Mouse (Mus musculus) lung, embryonic 16.5 days (tissue): ENCODE results near the gene Smarca2. TPM values are rescaled to one million over a fixed set of nuclear protein-coding genes. Genes with fewer than 3 reads are reported as not detected.
A peak's percentile ranks its signal among the peaks of the same experiment; 100 is the strongest.

Experiments
- ATAC-seq: fragments of 200-750 bp; cut with Nextera tagmentation; 2 replicates; pipeline ENCODE4 v1.8.0; 2017; ENCODE audit warnings: low read depth, mild to moderate bottlenecking, moderate library complexity
- H3K27ac ChIP-seq: fragments of 300-500 bp; sonication (generic); 2 replicates; pipeline ENCODE4 v1.5.1; 2014; ENCODE audit warnings: mild to moderate bottlenecking, control low read depth, low read length
- H3K27me3 ChIP-seq: fragments of 300-500 bp; sonication (generic); 2 replicates; pipeline ENCODE4 v1.6.1; 2014; ENCODE audit warnings: low read depth, low read length, mixed read lengths; ENCODE audit not compliant: control insufficient read depth, insufficient read depth
- H3K36me3 ChIP-seq: fragments of 300-500 bp; sonication (generic); 2 replicates; pipeline ENCODE4 v1.6.1; 2014; ENCODE audit warnings: low read length; ENCODE audit not compliant: control insufficient read depth, insufficient read depth
- H3K4me1 ChIP-seq: fragments of 300-500 bp; sonication (generic); replicated peaks from 2 replicates; pipeline ENCODE4 v1.6.1; 2014; ENCODE audit warnings: low read length, mixed read lengths; ENCODE audit not compliant: control insufficient read depth, insufficient read depth
- H3K4me2 ChIP-seq: fragments of 300-500 bp; sonication (generic); 2 replicates; pipeline ENCODE4 v1.6.1; 2014; ENCODE audit warnings: low read depth, low read length, control low read depth
- H3K4me3 ChIP-seq: fragments of 300-500 bp; sonication (generic); 2 replicates; pipeline ENCODE4 v1.5.1; 2014; ENCODE audit warnings: mild to moderate bottlenecking, low read length, control low read depth
- H3K9ac ChIP-seq: fragments of 300-500 bp; sonication (generic); 2 replicates; pipeline ENCODE4 v1.6.1; 2014; ENCODE audit warnings: low read length, control low read depth
- H3K9me3 ChIP-seq: fragments of 300-500 bp; sonication (generic); 2 replicates; pipeline ENCODE4 v1.6.1; 2016; ENCODE audit warnings: low read length; ENCODE audit not compliant: control insufficient read depth
- WGBS: fragments of 180-500 bp; shearing (Covaris S2); extraction: QIAGEN DNeasy Blood & Tissue Kit; methylation state at CpG from one replicate; pipeline ENCODE4 v1.1.7; 2014; 5-methylcytosine and 5-hydroxymethylcytosine counted together
- polyA plus RNA-seq: library from polyadenylated mRNA; unstranded; fragments of >200 nt; fragmentation: Nextera tagmentation; extraction: Ambion mirVana; gene quantifications from 2 replicates; pipeline ENCODE4 v1.2.1, GENCODE M21; 2015

Smarca2 gene
- polyA plus RNA-seq, 1 experiment from 2014 or later, result 48.1 TPM

- Histone ChIP-seq H3K36me3 (no peaks in the 10 kb centered on the region), H3K4me2 (no peak overlapping the region), H3K27ac (peak overlapping the region; percentile 100), H3K4me1 (peaks cover 23% of the 10 kb centered on the region), H3K9me3 (no peaks in the 10 kb centered on the region), H3K4me3 (no peak overlapping the region), H3K9ac (no peak overlapping the region), H3K27me3 (no peaks in the 10 kb centered on the region)
- no peak for ATAC-seq
- 80% methylated on average over 10 of the region's 10 CpGs for WGBS
Measured at GRCm38 (mm10) chr19:26746290-26746689, 141.4 kb downstream of the Smarca2 start.

DNA sequence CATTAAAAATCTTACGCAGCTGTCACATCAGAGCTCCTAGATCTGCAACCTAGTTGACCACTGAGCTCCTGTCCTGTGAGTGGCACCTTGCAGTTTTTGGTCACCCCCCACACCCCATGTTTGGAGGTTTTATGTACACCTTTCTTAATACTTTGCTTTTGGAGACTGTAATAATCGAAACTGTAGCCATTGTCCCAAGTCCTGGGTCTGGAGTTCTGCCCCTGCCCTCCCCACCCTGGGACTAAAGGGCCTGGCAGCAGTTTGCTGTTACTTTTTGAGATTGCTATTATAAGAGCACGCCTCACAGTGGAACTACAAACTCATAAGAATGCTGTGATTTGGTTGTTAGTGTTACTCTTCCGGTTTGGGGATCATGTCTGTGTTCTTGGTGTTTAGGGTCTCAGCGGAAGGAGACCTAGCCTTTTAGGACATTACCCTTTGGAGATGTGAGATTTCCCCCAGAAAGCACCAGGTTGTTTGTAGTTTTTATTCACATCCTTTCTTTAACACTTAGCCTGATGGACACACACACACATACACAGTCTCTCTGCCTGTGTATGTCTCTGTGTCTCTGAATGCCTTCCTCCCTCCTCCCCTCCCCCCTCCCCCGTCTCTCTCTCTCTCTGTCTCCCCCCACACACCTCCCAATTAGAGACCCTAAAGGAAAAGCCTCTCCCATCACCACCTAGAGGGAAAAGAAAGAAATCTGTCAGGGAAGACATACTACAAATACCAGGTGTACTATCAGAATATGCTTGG, 142.0 kb downstream of the Smarca2 start:
- peak overlapping the region; percentile 76 for H3K9ac ChIP-seq
- peaks cover 2% of the 10 kb centered on the region; the same call in 1 of the 2 replicates for H3K36me3 ChIP-seq
- peak overlapping the region; percentile 63 for H3K4me3 ChIP-seq
- no peaks in the 10 kb centered on the region for H3K9me3 ChIP-seq
- H3K4me2 ChIP-seq, result peak overlapping the region; percentile 86
- H3K4me1 ChIP-seq, result peaks cover 23% of the 10 kb centered on the region
- WGBS, result 44% methylated on average over 6 of the region's 6 CpGs
- H3K27me3 ChIP-seq, result no peaks in the 10 kb centered on the region
- peak overlapping the region; percentile 100 for H3K27ac ChIP-seq
- ATAC-seq, result no peak

DNA sequence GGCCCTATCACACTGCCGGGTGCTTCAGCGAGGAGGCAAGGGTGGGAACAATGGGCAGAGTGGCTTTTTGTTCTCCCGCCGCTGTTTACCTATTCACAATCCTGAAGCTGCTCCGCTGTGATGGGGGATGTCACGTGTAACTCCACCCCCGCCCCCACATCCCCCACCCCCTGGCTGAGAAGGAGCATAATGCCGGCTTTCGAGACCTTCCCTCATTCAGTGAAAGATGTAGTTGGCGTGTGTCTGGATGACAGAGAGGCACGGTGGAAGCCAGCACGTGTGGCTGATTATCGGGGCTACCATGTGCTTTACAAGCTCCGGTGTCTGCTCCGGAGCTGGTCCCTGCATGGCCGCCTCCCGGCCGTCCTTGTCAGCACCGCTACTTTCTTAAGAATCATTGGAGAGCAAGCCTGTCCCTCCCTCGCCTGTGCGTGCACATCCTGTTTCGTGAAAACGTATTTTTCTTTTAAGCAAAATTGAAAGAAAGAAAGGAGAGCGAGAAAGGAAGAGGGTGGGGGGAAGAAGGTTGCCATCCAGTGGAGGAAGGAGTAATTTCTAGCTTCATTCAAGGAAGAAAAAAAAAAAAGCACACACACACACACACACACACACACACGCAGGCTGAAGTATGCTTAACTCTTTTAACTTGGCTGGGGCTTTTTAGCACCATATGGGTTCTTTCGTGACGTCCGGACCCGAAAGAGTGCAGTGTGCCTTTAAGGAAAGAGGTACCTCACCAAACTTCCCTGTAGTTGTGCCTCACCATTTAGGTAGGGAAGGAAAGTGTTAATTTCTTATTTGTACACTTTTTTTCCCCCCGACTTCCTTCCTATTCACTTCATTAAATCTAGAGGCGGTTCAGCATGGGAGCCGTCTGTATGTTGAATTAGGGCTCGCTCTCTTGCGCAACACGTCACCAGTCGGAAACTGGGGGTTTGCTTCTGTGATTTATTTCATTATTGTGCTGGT, 143.0 kb downstream of the Smarca2 start:
- H3K4me1 ChIP-seq, result peaks cover 23% of the 10 kb centered on the region
- H3K4me3 ChIP-seq, result peak overlapping the region; percentile 63
- peak overlapping the region; percentile 76 for H3K9ac ChIP-seq
- no peaks in the 10 kb centered on the region for H3K27me3 ChIP-seq
- peak overlapping the region; percentile 86 for H3K4me2 ChIP-seq
- peak overlapping the region; percentile 100 for H3K27ac ChIP-seq
- peaks cover 4% of the 10 kb centered on the region; the same call in 1 of the 2 replicates for H3K36me3 ChIP-seq
- ATAC-seq, result peak; percentile 86
- H3K9me3 ChIP-seq, result no peaks in the 10 kb centered on the region
- WGBS, result under 1% methylated on average over 36 of the region's 36 CpGs

GRCm38 (mm10) chr19:26748676-26749075, 143.8 kb downstream of the Smarca2 start:
- peak overlapping the region; percentile 71 for H3K9ac ChIP-seq
- H3K4me3 ChIP-seq, result peak overlapping the region; percentile 63
- H3K27ac ChIP-seq, result peak overlapping the region; percentile 100
- H3K9me3 ChIP-seq, result no peaks in the 10 kb centered on the region
- H3K4me1 ChIP-seq, result peaks cover 28% of the 10 kb centered on the region
- no peak for ATAC-seq
- 0% methylated on average over 6 of the region's 6 CpGs for WGBS
- no peaks in the 10 kb centered on the region for H3K27me3 ChIP-seq
- H3K4me2 ChIP-seq, result peak overlapping the region; percentile 86
- H3K36me3 ChIP-seq, result peaks cover 4% of the 10 kb centered on the region; the same call in 1 of the 2 replicates

DNA sequence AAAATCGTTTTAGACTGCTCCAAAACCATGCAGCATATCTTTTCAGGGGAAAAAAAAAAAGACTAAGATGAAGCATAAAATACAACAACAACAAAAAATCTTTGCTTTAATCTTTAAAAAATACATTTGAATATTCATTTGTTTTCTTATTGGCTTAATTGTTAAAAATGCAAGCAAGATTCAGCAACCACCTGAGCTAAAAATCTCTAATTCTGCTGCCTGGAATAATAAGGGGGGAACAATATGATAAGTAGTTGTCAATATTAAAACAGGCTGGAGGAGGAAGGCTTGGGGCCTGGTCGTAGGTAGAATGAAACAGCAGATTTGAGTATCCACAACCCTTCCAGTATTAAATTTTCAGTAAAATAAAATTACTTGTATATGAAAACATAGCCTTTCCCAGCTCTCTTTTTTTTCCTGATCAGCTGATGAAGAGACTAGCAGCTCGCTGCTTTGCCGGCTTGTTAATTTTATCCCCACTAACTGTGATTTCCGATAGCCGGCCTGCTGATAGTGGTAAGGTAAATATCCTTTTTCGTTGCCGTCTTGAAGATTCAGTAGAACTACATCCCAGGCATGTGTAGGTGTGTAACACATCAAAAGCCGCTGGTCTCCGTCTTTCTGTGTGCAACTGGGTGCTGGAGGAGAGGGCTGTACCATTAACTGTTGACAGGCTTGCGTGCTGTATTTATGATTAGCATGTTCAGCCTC, 144.7 kb downstream of the Smarca2 start:
- Histone ChIP-seq H3K9me3 (no peaks in the 10 kb centered on the region), H3K4me1 (peaks cover 30% of the 10 kb centered on the region), H3K27me3 (no peaks in the 10 kb centered on the region), H3K27ac (peak overlapping the region; percentile 100), H3K4me3 (peak overlapping the region; percentile 63), H3K4me2 (peak overlapping the region; percentile 86), H3K9ac (peak overlapping the region; percentile 71), H3K36me3 (peaks cover 4% of the 10 kb centered on the region; the same call in 1 of the 2 replicates)
- WGBS, result 15% methylated on average over 11 of the region's 11 CpGs
- no peak for ATAC-seq

DNA sequence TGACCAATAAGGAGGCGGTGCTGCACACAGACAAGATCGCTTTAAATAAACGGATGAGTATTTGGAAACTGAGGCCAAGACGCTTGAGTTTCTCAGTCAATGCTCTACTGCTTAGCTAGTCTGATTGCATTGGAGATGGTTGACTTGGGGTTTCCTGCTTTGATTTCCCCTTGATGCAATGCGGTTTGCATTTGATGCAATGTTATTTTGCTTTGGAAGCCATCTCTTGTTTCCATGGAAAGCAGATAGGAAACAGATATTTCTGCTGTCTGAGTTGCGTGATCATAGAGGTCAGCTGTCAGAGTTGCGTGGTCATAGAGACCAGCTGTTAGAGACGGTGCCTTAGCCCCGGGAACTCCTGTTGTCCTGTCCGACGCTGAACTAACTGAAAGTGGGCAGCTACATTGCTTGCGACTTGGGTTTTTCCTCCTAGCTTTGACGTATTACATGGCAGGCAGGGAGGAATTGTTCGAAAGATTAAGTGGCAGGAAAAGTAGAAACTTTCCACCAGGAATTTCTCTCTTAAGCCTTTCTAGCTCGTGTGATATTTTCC, 147.8 kb downstream of the Smarca2 start:
- Histone ChIP-seq H3K9ac (no peak overlapping the region), H3K9me3 (no peaks in the 10 kb centered on the region), H3K4me3 (no peak overlapping the region), H3K4me1 (peaks cover 24% of the 10 kb centered on the region), H3K27ac (peak overlapping the region; percentile 40), H3K27me3 (no peaks in the 10 kb centered on the region), H3K4me2 (0 out of 2 replicates have a peak overlapping the region, but pooled peaks have one; percentile 6), H3K36me3 (peaks cover 4% of the 10 kb centered on the region; the same call in 1 of the 2 replicates)
- peak; percentile 50; the same call in 1 of the 2 replicates for ATAC-seq
- WGBS, result 48% methylated on average over 15 of the region's 15 CpGs

DNA sequence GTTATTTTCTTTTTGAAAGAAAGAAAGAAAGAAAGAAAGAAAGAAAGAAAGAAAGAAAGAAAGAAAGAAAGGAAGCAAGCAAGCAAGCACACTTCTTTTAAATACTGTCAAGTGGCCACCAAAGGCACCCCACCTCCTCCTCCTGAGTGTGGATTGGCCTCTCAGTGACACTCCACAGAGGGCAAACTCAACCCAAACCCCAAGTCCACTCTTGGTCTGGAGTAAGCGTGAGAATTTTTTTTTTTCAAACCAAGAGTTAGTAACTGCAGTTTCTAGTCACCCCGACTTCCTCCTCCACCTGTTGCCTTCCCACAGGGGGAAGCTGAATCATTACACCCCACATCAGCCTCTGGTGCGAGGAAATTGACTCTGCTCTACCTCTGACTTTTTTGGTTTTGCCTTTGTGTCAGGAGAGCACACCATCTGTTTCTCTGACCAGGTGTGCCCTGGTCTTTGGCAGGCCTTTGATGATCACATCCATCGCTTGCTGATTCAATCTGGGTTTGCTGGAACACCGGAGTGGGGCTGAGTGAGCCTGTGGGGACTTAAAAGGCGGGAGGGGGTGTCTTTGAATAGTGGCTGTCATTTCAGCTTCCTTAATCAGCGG, 148.5 kb downstream of the Smarca2 start:
- Histone ChIP-seq H3K9ac (0 out of 2 replicates have a peak overlapping the region, but pooled peaks have one; percentile 30), H3K4me3 (no peak overlapping the region), H3K9me3 (no peaks in the 10 kb centered on the region), H3K36me3 (peaks cover 4% of the 10 kb centered on the region; the same call in 1 of the 2 replicates), H3K27me3 (no peaks in the 10 kb centered on the region), H3K4me2 (0 out of 2 replicates have a peak overlapping the region, but pooled peaks have one; percentile 6), H3K4me1 (peaks cover 28% of the 10 kb centered on the region), H3K27ac (peak overlapping the region; percentile 40)
- ATAC-seq, result no peak; the same call in 1 of the 2 replicates
- 52% methylated on average over 7 of the region's 7 CpGs for WGBS
